ENCODE assay signal across 8 mouse cellular contexts in the genomic region with DNA sequence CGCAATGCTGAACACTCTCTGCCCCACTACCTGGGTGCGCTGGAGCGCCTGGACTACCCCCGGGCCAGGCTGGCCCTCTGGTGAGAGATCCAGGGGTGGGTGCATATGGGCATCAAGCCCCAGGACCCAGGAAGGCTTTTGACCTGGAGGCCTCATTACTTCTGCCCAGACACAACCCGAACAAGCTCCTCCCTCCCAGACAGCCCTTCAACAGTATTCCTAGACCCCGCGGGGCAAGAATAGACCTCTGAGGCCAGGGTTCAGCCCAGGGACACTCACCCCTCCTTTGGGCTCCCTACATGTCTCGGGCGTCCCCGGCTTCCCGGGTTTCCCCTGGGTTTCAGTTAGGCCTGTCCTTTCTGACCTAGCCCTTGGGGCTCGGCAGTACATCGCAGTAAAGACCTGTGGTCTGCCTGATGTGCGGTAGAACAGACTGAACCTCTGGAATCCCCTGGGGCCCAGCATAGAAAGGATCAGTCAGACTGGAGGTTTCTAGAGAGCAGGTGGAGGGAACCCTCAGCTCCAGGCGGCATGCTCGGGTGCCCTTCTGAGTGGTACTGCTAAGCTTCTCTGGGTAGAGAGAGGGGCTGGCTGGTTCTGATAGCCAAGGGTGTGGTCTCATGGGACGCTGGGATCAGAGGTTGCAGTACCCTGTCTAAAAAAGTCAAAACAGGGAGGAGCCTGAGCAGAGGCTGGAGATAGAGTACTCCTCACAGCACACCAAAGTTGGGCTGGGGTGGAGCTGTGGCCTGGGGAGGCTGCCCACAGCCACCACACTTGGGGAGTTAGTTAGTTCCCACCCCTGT. TPM values are rescaled to one million over a fixed set of nuclear protein-coding genes. Genes with fewer than 3 reads are reported as not detected.
A peak's percentile ranks its signal among the peaks of the same experiment; 100 is the strongest.
DNase-seq lines count a peak whose midpoint lies in the region; ATAC-seq and TF ChIP-seq lines count a peak whose summit lies in the region.

No protein-coding gene starts in this region.

- no peak for DNase-seq in layer of hippocampus, adult 2 months (ENCODE audit: low spot score in 2 of 2)
- no peak for DNase-seq in layer of hippocampus, postnatal 14 days (ENCODE audit: low spot score in 2 of 2)
- peak; percentile 69 for DNase-seq in c-Kit-positive CD71-negative TER-119-negative erythroid progenitor cells, embryonic 14.5 days (ENCODE audit: low read depth)
- DNase-seq in heart, adult 11 months = peak; percentile 97
- peak; percentile 54 for DNase-seq in midbrain, embryonic 10.5 days (ENCODE audit: low spot score)
- DNase-seq in stomach, postnatal 0 days (ENCODE audit: low spot score) = no peak
- no peak for DNase-seq in right cerebral cortex, postnatal 14 days

- H3K4me1 ChIP-seq in intestine, postnatal 0 days (replicated peaks; ENCODE audit: control insufficient read depth, insufficient read depth, low read length) = no peaks in the 10 kb centered on the region; the same call in 1 of the 2 replicates
- peaks cover 42% of the 10 kb centered on the region for H3K4me1 ChIP-seq in midbrain, embryonic 10.5 days
- no peaks in the 10 kb centered on the region for H3K4me1 ChIP-seq in stomach, postnatal 0 days (replicated peaks; ENCODE audit: control insufficient read depth, insufficient read depth)

- peak; percentile 22; the same call in 1 of the 2 replicates for ATAC-seq in intestine, postnatal 0 days
- peak; percentile 36 for ATAC-seq in stomach, postnatal 0 days (ENCODE audit: low FRiP score, low TSS enrichment)

- 8% methylated on average over 17 of the region's 17 CpGs for WGBS in intestine, postnatal 0 days
- WGBS in midbrain, embryonic 10.5 days = 2% methylated on average over 17 of the region's 17 CpGs
- WGBS in stomach, postnatal 0 days = 7% methylated on average over 17 of the region's 17 CpGs

- peak overlapping the region; percentile 43; the same call in 1 of the 2 replicates for H3K9ac ChIP-seq in intestine, postnatal 0 days (ENCODE audit: low read depth, low read length)
- peak overlapping the region; percentile 71 for H3K9ac ChIP-seq in stomach, postnatal 0 days (ENCODE audit: low read length)

- TF ChIP-seq EP300 in stomach, postnatal 0 days (optimal IDR thresholded peaks at IDR 0.05) = no peak

- peak overlapping the region; percentile 95 for H3K4me2 ChIP-seq in intestine, postnatal 0 days (replicated peaks; ENCODE audit: low read depth)
- peak overlapping the region; percentile 90 for H3K4me2 ChIP-seq in stomach, postnatal 0 days (replicated peaks; ENCODE audit: low read depth)

- H3K27me3 ChIP-seq in intestine, postnatal 0 days (replicated peaks; ENCODE audit: control insufficient read depth, insufficient read depth, low read length) = no peaks in the 10 kb centered on the region
- peaks cover 8% of the 10 kb centered on the region; the same call in 1 of the 2 replicates for H3K27me3 ChIP-seq in midbrain, embryonic 10.5 days (ENCODE audit: low read depth, poor library complexity, severe bottlenecking)
- H3K27me3 ChIP-seq in stomach, postnatal 0 days (ENCODE audit: control insufficient read depth, insufficient read depth, low read length) = no peaks in the 10 kb centered on the region

- no peaks in the 10 kb centered on the region for H3K36me3 ChIP-seq in intestine, postnatal 0 days (ENCODE audit: control insufficient read depth, insufficient read depth)
- H3K36me3 ChIP-seq in midbrain, embryonic 10.5 days = peaks cover 41% of the 10 kb centered on the region
- H3K36me3 ChIP-seq in stomach, postnatal 0 days (ENCODE audit: control insufficient read depth, insufficient read depth, low read length) = 0 out of 2 replicates have a peak, but pooled peaks cover 2% of the 10 kb centered on the region

- peak overlapping the region; percentile 56 for H3K27ac ChIP-seq in layer of hippocampus, adult 2 months
- H3K27ac ChIP-seq in intestine, postnatal 0 days (ENCODE audit: low read depth, low read length) = peak overlapping the region; percentile 24; the same call in 1 of the 2 replicates
- peak overlapping the region; percentile 91 for H3K27ac ChIP-seq in midbrain, embryonic 10.5 days (replicated peaks)
- H3K27ac ChIP-seq in stomach, postnatal 0 days (replicated peaks) = peak overlapping the region; percentile 86

- no peak for TF ChIP-seq CTCF in layer of hippocampus, adult 2 months (conservative IDR thresholded peaks at IDR 0.05)
- TF ChIP-seq CTCF in intestine, postnatal 0 days (IDR thresholded peaks at IDR 0.05; ENCODE audit: low read depth) = no peak
- no peak for TF ChIP-seq CTCF in stomach, postnatal 0 days (IDR thresholded peaks at IDR 0.05; ENCODE audit: low read depth)

- peak overlapping the region; percentile 68 for H3K4me3 ChIP-seq in layer of hippocampus, adult 2 months
- peak overlapping the region; percentile 55 for H3K4me3 ChIP-seq in intestine, postnatal 0 days (ENCODE audit: low read depth, low read length)
- peak overlapping the region; percentile 62 for H3K4me3 ChIP-seq in midbrain, embryonic 10.5 days
- peak overlapping the region; percentile 55 for H3K4me3 ChIP-seq in stomach, postnatal 0 days (ENCODE audit: low read depth, low read length)

- no peaks in the 10 kb centered on the region for H3K9me3 ChIP-seq in intestine, postnatal 0 days (ENCODE audit: control insufficient read depth)
- no peaks in the 10 kb centered on the region for H3K9me3 ChIP-seq in midbrain, embryonic 10.5 days (replicated peaks)
- H3K9me3 ChIP-seq in stomach, postnatal 0 days (ENCODE audit: control insufficient read depth, low read length) = no peaks in the 10 kb centered on the region

RNA-seq across cellular contexts. Expression of a gene that starts 0.9 kb away (rescaled TPM):
- 1 to 10 TPM; 7.9 to 10.0 TPM for total RNA-seq in layer of hippocampus, adult 2 months (2021)
- total RNA-seq in layer of hippocampus, postnatal 14 days (2021) = 10 to 100 TPM in 1 of 2 experiments, 1 to 10 TPM in 1; 8.0 to 12.2 TPM
- polyA plus RNA-seq in intestine, postnatal 0 days (2015; fragmentation: Nextera tagmentation; extraction: Ambion mirVana) = 9.5 and 10.6 TPM in 2 replicates
- 39.1 and 42.5 TPM in 2 replicates for polyA plus RNA-seq in midbrain, embryonic 10.5 days (2016; fragmentation: Nextera tagmentation; extraction: Ambion mirVana)
- polyA plus RNA-seq in stomach, postnatal 0 days (2015; fragmentation: Nextera tagmentation; extraction: Ambion mirVana) = 17.7 and 18.7 TPM in 2 replicates

RNA-seq across cellular contexts. Expression of a gene that starts 19.2 kb away (rescaled TPM):
- 100 to 1,000 TPM; 113 to 127 TPM for total RNA-seq in layer of hippocampus, adult 2 months (2021)
- 100 to 1,000 TPM in 1 of 2 experiments, 10 to 100 TPM in 1; 91.4 to 107 TPM for total RNA-seq in layer of hippocampus, postnatal 14 days (2021)
- 15.7 and 17.0 TPM in 2 replicates for polyA plus RNA-seq in intestine, postnatal 0 days (2015; fragmentation: Nextera tagmentation; extraction: Ambion mirVana)
- polyA plus RNA-seq in midbrain, embryonic 10.5 days (2016; fragmentation: Nextera tagmentation; extraction: Ambion mirVana) = 116 and 133 TPM in 2 replicates
- polyA plus RNA-seq in stomach, postnatal 0 days (2015; fragmentation: Nextera tagmentation; extraction: Ambion mirVana) = 20.5 and 22.6 TPM in 2 replicates

RNA-seq across cellular contexts. Expression of a gene that starts 50.0 kb away (rescaled TPM):
- 10 to 100 TPM; 43.0 to 48.7 TPM for total RNA-seq in layer of hippocampus, adult 2 months (2021)
- 10 to 100 TPM; 52.4 to 63.0 TPM for total RNA-seq in layer of hippocampus, postnatal 14 days (2021)
- polyA plus RNA-seq in intestine, postnatal 0 days (2015; fragmentation: Nextera tagmentation; extraction: Ambion mirVana) = 19.5 and 24.9 TPM in 2 replicates
- polyA plus RNA-seq in midbrain, embryonic 10.5 days (2016; fragmentation: Nextera tagmentation; extraction: Ambion mirVana) = 22.3 TPM in 2 replicates
- 15.9 and 16.2 TPM in 2 replicates for polyA plus RNA-seq in stomach, postnatal 0 days (2015; fragmentation: Nextera tagmentation; extraction: Ambion mirVana)

Comparison
In these comparisons a context has a peak if more than half of its experiments do, and no peak if none do; other contexts are left out.
1. DNase-seq: peak in c-Kit-positive CD71-negative TER-119-negative erythroid progenitor cells, embryonic 14.5 days (single experiment), heart, adult 11 months (single experiment) and midbrain, embryonic 10.5 days (single experiment); none in layer of hippocampus, adult 2 months (0 of 2), layer of hippocampus, postnatal 14 days (0 of 2), stomach, postnatal 0 days (single experiment) and right cerebral cortex, postnatal 14 days (single experiment).
2. H3K27ac ChIP-seq: peak in every context shown above with its lines; median percentile 91 in midbrain, embryonic 10.5 days; 86 in stomach, postnatal 0 days; 56 in layer of hippocampus, adult 2 months; 24 in intestine, postnatal 0 days.
3. Peak in every context shown above with its lines, with median percentiles within 50 percentile points of each other: H3K4me3 ChIP-seq.